Mouse (Mus musculus): ENCODE data around the gene Mast1. TPM values are rescaled to one million over a fixed set of nuclear protein-coding genes. Genes with fewer than 3 reads are reported as not detected.
A peak's percentile ranks its signal among the peaks of the same experiment; 100 is the strongest.

The Mast1 gene
- polyA plus RNA-seq, 1 experiment from 2014 or later: 0.35 TPM

- Histone ChIP-seq H3K9me3 (no peaks in the 10 kb centered on the region), H3K27ac (peak overlapping the region; percentile 30; the same call in 1 of the 2 replicates), H3K4me3 (peak overlapping the region; percentile 52), H3K4me2 (peak overlapping the region; percentile 98), H3K36me3 (peaks cover 28% of the 10 kb centered on the region), H3K9ac (peak overlapping the region; percentile 37), H3K27me3 (no peaks in the 10 kb centered on the region), H3K4me1 (peaks cover 13% of the 10 kb centered on the region)
- ATAC-seq (ENCODE audit: insufficient number of reproducible peaks, low FRiP score, low TSS enrichment, low read depth): peak; percentile 57; the same call in 1 of the 2 replicates
- 2% methylated on average over 53 of the region's 54 CpGs for WGBS
These were observed 64.7 kb downstream of the Mast1 start for GRCm38 (mm10) chr8:84872309-84872965.

GRCm38 (mm10) chr8:84871376-84872308 is 65.5 kb downstream of the Mast1 start, which contains the start of gene Syce2:
TSS of gene Syce2 (plus strand) at chr8:84872111.
- Histone ChIP-seq H3K27me3 (no peaks in the 10 kb centered on the region), H3K4me2 (peak within 1 kb of the TSS; percentile 98), H3K9ac (peak within 1 kb of the TSS; percentile 37), H3K27ac (peak within 1 kb of the TSS; percentile 30; the same call in 1 of the 2 replicates), H3K9me3 (no peaks in the 10 kb centered on the region), H3K4me3 (peak within 1 kb of the TSS; percentile 52), H3K36me3 (peaks cover 36% of the 10 kb centered on the region), H3K4me1 (peaks cover 13% of the 10 kb centered on the region)
- peak; percentile 62 for ATAC-seq (ENCODE audit: insufficient number of reproducible peaks, low FRiP score, low TSS enrichment, low read depth)
- 12% methylated on average over 46 of the region's 46 CpGs for WGBS

Small RNA genes within 50 kb of the gene (microRNA-seq; reads per million reads assigned to microRNA genes)
- not detected for gene Gm24197
- 1.2 reads per million for gene Mir7069

Other genes starting within 250 kb of the Mast1 start
- gene Nacc1, start 249.5 kb downstream of the Mast1 start, polyA plus RNA-seq (2015; fragmentation: Nextera tagmentation; extraction: Ambion mirVana): 13.5 and 13.8 TPM in 2 replicates
- gene Lyl1, start 235.9 kb downstream of the Mast1 start, polyA plus RNA-seq (2015; fragmentation: Nextera tagmentation; extraction: Ambion mirVana): 5.6 and 6.0 TPM in 2 replicates
- gene G430095P16Rik, start 214.4 kb downstream of the Mast1 start, polyA plus RNA-seq (2015; fragmentation: Nextera tagmentation; extraction: Ambion mirVana): 3.8 and 5.5 TPM in 2 replicates
- gene Nfix, start 137.0 kb downstream of the Mast1 start, polyA plus RNA-seq (2015; fragmentation: Nextera tagmentation; extraction: Ambion mirVana): 87.0 and 100 TPM in 2 replicates
- 7.5 and 8.0 TPM in 2 replicates for gene Dand5, start 114.5 kb downstream of the Mast1 start, polyA plus RNA-seq (2015; fragmentation: Nextera tagmentation; extraction: Ambion mirVana)
- 44.7 and 45.6 TPM in 2 replicates for gene Gadd45gip1, start 105.8 kb downstream of the Mast1 start, polyA plus RNA-seq (2015; fragmentation: Nextera tagmentation; extraction: Ambion mirVana)
- 102 and 122 TPM in 2 replicates for gene Rad23a, start 96.7 kb downstream of the Mast1 start, polyA plus RNA-seq (2015; fragmentation: Nextera tagmentation; extraction: Ambion mirVana)
- gene Calr, start 90.4 kb downstream of the Mast1 start, polyA plus RNA-seq (2015; fragmentation: Nextera tagmentation; extraction: Ambion mirVana): 1,060 and 1,089 TPM in 2 replicates
- gene Farsa, start 80.4 kb downstream of the Mast1 start, polyA plus RNA-seq (2015; fragmentation: Nextera tagmentation; extraction: Ambion mirVana): 94.4 and 98.2 TPM in 2 replicates
- 58.0 and 70.0 TPM in 2 replicates for gene Syce2, start 65.2 kb downstream of the Mast1 start, polyA plus RNA-seq (2015; fragmentation: Nextera tagmentation; extraction: Ambion mirVana)
- gene Gcdh, start 43.4 kb downstream of the Mast1 start, polyA plus RNA-seq (2015; fragmentation: Nextera tagmentation; extraction: Ambion mirVana): 31.1 and 34.3 TPM in 2 replicates
- gene Klf1, start 35.4 kb downstream of the Mast1 start, polyA plus RNA-seq (2015; fragmentation: Nextera tagmentation; extraction: Ambion mirVana): 1.4 and 2.5 TPM in 2 replicates
- gene Dnase2a, start 28.8 kb downstream of the Mast1 start, polyA plus RNA-seq (2015; fragmentation: Nextera tagmentation; extraction: Ambion mirVana): 19.2 and 22.1 TPM in 2 replicates
- gene Rtbdn, start 9.6 kb upstream of the Mast1 start, polyA plus RNA-seq (2015; fragmentation: Nextera tagmentation; extraction: Ambion mirVana): 0.19 and 0.24 TPM in 2 replicates
- not detected in 2 replicates for gene Gm49661, start 32.1 kb upstream of the Mast1 start, polyA plus RNA-seq (2015; fragmentation: Nextera tagmentation; extraction: Ambion mirVana)
- 635 and 681 TPM in 2 replicates for gene Prdx2, start 32.2 kb upstream of the Mast1 start, polyA plus RNA-seq (2015; fragmentation: Nextera tagmentation; extraction: Ambion mirVana)
- gene Rnaseh2a, start 32.4 kb upstream of the Mast1 start, polyA plus RNA-seq (2015; fragmentation: Nextera tagmentation; extraction: Ambion mirVana): 95.2 and 95.6 TPM in 2 replicates
- 30.4 and 42.5 TPM in 2 replicates for gene Junb, start 41.4 kb upstream of the Mast1 start, polyA plus RNA-seq (2015; fragmentation: Nextera tagmentation; extraction: Ambion mirVana)
- 26.9 and 28.8 TPM in 2 replicates for gene Hook2, start 53.2 kb upstream of the Mast1 start, polyA plus RNA-seq (2015; fragmentation: Nextera tagmentation; extraction: Ambion mirVana)
- gene Best2, start 77.2 kb upstream of the Mast1 start, polyA plus RNA-seq (2015; fragmentation: Nextera tagmentation; extraction: Ambion mirVana): 0.12 TPM in 2 replicates
- gene Asna1, start 87.9 kb upstream of the Mast1 start, polyA plus RNA-seq (2015; fragmentation: Nextera tagmentation; extraction: Ambion mirVana): 113 and 117 TPM in 2 replicates
- gene Trir, start 89.5 kb upstream of the Mast1 start, polyA plus RNA-seq (2015; fragmentation: Nextera tagmentation; extraction: Ambion mirVana): 86.7 and 102 TPM in 2 replicates
- gene Tnpo2, start 99.6 kb upstream of the Mast1 start, polyA plus RNA-seq (2015; fragmentation: Nextera tagmentation; extraction: Ambion mirVana): 32.7 and 33.7 TPM in 2 replicates
- gene Fbxw9, start 122.7 kb upstream of the Mast1 start, polyA plus RNA-seq (2015; fragmentation: Nextera tagmentation; extraction: Ambion mirVana): 30.1 and 32.3 TPM in 2 replicates
- not detected in 2 replicates for gene Gm5741, start 130.6 kb upstream of the Mast1 start, polyA plus RNA-seq (2015; fragmentation: Nextera tagmentation; extraction: Ambion mirVana)
- gene Dhps, start 134.4 kb upstream of the Mast1 start, polyA plus RNA-seq (2015; fragmentation: Nextera tagmentation; extraction: Ambion mirVana): 41.5 and 48.9 TPM in 2 replicates
- gene Wdr83os, start 143.4 kb upstream of the Mast1 start, polyA plus RNA-seq (2015; fragmentation: Nextera tagmentation; extraction: Ambion mirVana): 106 and 111 TPM in 2 replicates
- gene Wdr83, start 143.9 kb upstream of the Mast1 start, polyA plus RNA-seq (2015; fragmentation: Nextera tagmentation; extraction: Ambion mirVana): 40.5 and 42.4 TPM in 2 replicates
- 39.8 and 42.1 TPM in 2 replicates for gene Man2b1, start 145.9 kb upstream of the Mast1 start, polyA plus RNA-seq (2015; fragmentation: Nextera tagmentation; extraction: Ambion mirVana)
- 2.2 and 2.5 TPM in 2 replicates for gene Zfp791, start 185.7 kb upstream of the Mast1 start, polyA plus RNA-seq (2015; fragmentation: Nextera tagmentation; extraction: Ambion mirVana)
- gene Cks1brt, start 214.6 kb upstream of the Mast1 start, polyA plus RNA-seq (2015; fragmentation: Nextera tagmentation; extraction: Ambion mirVana): not detected in 2 replicates